Mouse (Mus musculus): ENCODE data around the gene Ly6c2. TPM values are rescaled to one million over a fixed set of nuclear protein-coding genes. Genes with fewer than 3 reads are reported as not detected.

Ly6c2 gene
- total RNA-seq, 2 experiments from 2014 or later = 4.9 to 15.7 TPM

Other genes with a start within 250 kb of the Ly6c2 start
- gene 2010109I03Rik, start 214.9 kb downstream of the Ly6c2 start, total RNA-seq (2021) = under 1 TPM in 1 of 2 experiments, not detected in 1; 0.08 TPM
- gene Ly6i, start 128.5 kb downstream of the Ly6c2 start, total RNA-seq (2021) = under 1 TPM; 0.44 to 0.92 TPM
- gene Ly6a, start 113.9 kb downstream of the Ly6c2 start, total RNA-seq (2021) = 100 to 1,000 TPM; 103 to 175 TPM
- 100 to 1,000 TPM; 213 to 370 TPM for gene Ly6c1, start 63.1 kb downstream of the Ly6c2 start, total RNA-seq (2021)
- gene Ly6g, start 43.3 kb upstream of the Ly6c2 start, total RNA-seq (2021) = not detected
- not detected for gene BC025446, start 104.4 kb upstream of the Ly6c2 start, total RNA-seq (2021)
- not detected for gene Ly6f, start 156.5 kb upstream of the Ly6c2 start, total RNA-seq (2021)

Data from heart, postnatal 36 days (tissue).